Mouse (Mus musculus): ENCODE measurements around the gene Olfr536.
A peak's percentile ranks its signal among the peaks of the same experiment; 100 is the strongest.
"Not testable (repeated sequence)": the region's sequence is repeated elsewhere in the genome, so short reads cannot be mapped to it uniquely, and the experiment has no call there.

Gene Olfr536

GRCm38 (mm10) chr7:140507346-140508021, at the start of gene Olfr536:
Olfr536 (minus strand) TSS chr7:140507396.
- DNase-seq = peak in 1 of 2 experiments; percentile 9

GRCm38 (mm10) chr7:140539746-140540145, 32.5 kb upstream of the Olfr536 start:
- DNase-seq = no peak

GRCm38 (mm10) chr7:140494702-140495101, 12.5 kb downstream of the Olfr536 start:
- DNase-seq = no peak

GRCm38 (mm10) chr7:140494231-140494630, 13.0 kb downstream of the Olfr536 start:
- no peak for DNase-seq

GRCm38 (mm10) chr7:140488981-140489380, 18.2 kb downstream of the Olfr536 start:
- no peak for DNase-seq

- DNase-seq = no peak
Observed at GRCm38 (mm10) chr7:140483916-140484315, 23.3 kb downstream of the Olfr536 start, which contains the start of gene Olfr535. Olfr535 (plus strand) TSS chr7:140484216.

- no peak for DNase-seq
Observed at GRCm38 (mm10) chr7:140478733-140479132, 28.5 kb downstream of the Olfr536 start.

- DNase-seq = no peak
Observed at GRCm38 (mm10) chr7:140477886-140478285, 29.3 kb downstream of the Olfr536 start.

- DNase-seq = not testable (repeated sequence)
Observed at GRCm38 (mm10) chr7:140463070-140463469, 44.1 kb downstream of the Olfr536 start, which contains the start of gene Olfr533. Olfr533 (plus strand) TSS chr7:140463370.

Measured in kidney, postnatal 36 days (tissue).